Mouse (Mus musculus) embryonic facial prominence, embryonic 12.5 days (tissue): ENCODE measurements around the gene Cntrl. TPM values are rescaled to one million over a fixed set of nuclear protein-coding genes. Genes with fewer than 3 reads are reported as not detected.

Experiments
- ATAC-seq: fragments of 200-750 bp; cut with Nextera tagmentation; 2 replicates; pipeline ENCODE4 v1.8.0; 2017; ENCODE audit not compliant: insufficient number of reproducible peaks, insufficient read depth, low FRiP score, low TSS enrichment
- H3K27ac ChIP-seq: fragments of 300-500 bp; sonication (generic); 2 replicates; pipeline ENCODE4 v1.5.1; 2016; ENCODE audit warnings: mild to moderate bottlenecking
- H3K27me3 ChIP-seq: fragments of 300-500 bp; sonication (generic); 2 replicates; pipeline ENCODE4 v1.6.1; 2016; ENCODE audit warnings: mild to moderate bottlenecking, moderate library complexity
- H3K36me3 ChIP-seq: fragments of 300-500 bp; sonication (generic); 2 replicates; pipeline ENCODE4 v1.6.1; 2016; ENCODE audit warnings: mild to moderate bottlenecking
- H3K4me1 ChIP-seq: fragments of 300-500 bp; sonication (generic); 2 replicates; pipeline ENCODE4 v1.6.1; 2016
- H3K4me2 ChIP-seq: fragments of 300-500 bp; sonication (generic); replicated peaks from 2 replicates; pipeline ENCODE4 v1.6.1; 2016; ENCODE audit warnings: mild to moderate bottlenecking, moderate library complexity
- H3K4me3 ChIP-seq: fragments of 300-500 bp; sonication (generic); 2 replicates; pipeline ENCODE4 v1.5.1; 2016; ENCODE audit warnings: mild to moderate bottlenecking
- H3K9ac ChIP-seq: fragments of 300-500 bp; sonication (generic); 2 replicates; pipeline ENCODE4 v1.6.1; 2016; ENCODE audit warnings: mild to moderate bottlenecking, moderate library complexity
- H3K9me3 ChIP-seq: fragments of 300-500 bp; sonication (generic); 2 replicates; pipeline ENCODE4 v1.6.1; 2016; ENCODE audit warnings: mild to moderate bottlenecking, moderate library complexity
- WGBS: fragments of 180-500 bp; shearing (Covaris S2); methylation state at CpG from one replicate; pipeline ENCODE4 v1.1.7; 2016; 5-methylcytosine and 5-hydroxymethylcytosine counted together
- polyA plus RNA-seq: library from polyadenylated mRNA; unstranded; fragments of >200 nt; fragmentation: Nextera tagmentation; extraction: Ambion mirVana; gene quantifications from 2 replicates; pipeline ENCODE4 v1.2.1, GENCODE M21; 2016

Cntrl gene
- polyA plus RNA-seq: 28.7 and 31.2 TPM in 2 replicates

- Histone ChIP-seq H3K36me3 (no peaks in the 10 kb centered on the region), H3K4me2 (peak within 1 kb of the TSS; percentile 57), H3K27me3 (no peaks in the 10 kb centered on the region), H3K4me3 (peak within 1 kb of the TSS; percentile 80), H3K9ac (peak within 1 kb of the TSS; percentile 68), H3K27ac (peak within 1 kb of the TSS; percentile 83), H3K9me3 (no peaks in the 10 kb centered on the region), H3K4me1 (peaks cover 2% of the 10 kb centered on the region; the same call in 1 of the 2 replicates)
- peak; percentile 96 for ATAC-seq
- under 1% methylated on average over 61 of the region's 62 CpGs for WGBS
Observed at GRCm38 (mm10) chr2:35109141-35109923, at the start of gene Cntrl. Cntrl (plus strand) TSS chr2:35109492.

- no peak overlapping the region for H3K4me3 ChIP-seq
- H3K9me3 ChIP-seq: no peaks in the 10 kb centered on the region
- ATAC-seq: no peak
- H3K4me1 ChIP-seq: no peaks in the 10 kb centered on the region
- no peak overlapping the region for H3K27ac ChIP-seq
- H3K9ac ChIP-seq: no peak overlapping the region
- H3K4me2 ChIP-seq: no peak overlapping the region
- 83% methylated on average over 5 of the region's 5 CpGs for WGBS
- no peaks in the 10 kb centered on the region for H3K27me3 ChIP-seq
- H3K36me3 ChIP-seq: no peaks in the 10 kb centered on the region
Observed at GRCm38 (mm10) chr2:35060256-35060655, 49.0 kb upstream of the Cntrl start.

GRCm38 (mm10) chr2:35060897-35061296 is 48.4 kb upstream of the Cntrl start:
- Histone ChIP-seq H3K27me3 (no peaks in the 10 kb centered on the region), H3K9me3 (no peaks in the 10 kb centered on the region), H3K36me3 (no peaks in the 10 kb centered on the region), H3K4me3 (no peak overlapping the region), H3K4me2 (no peak overlapping the region), H3K27ac (no peak overlapping the region), H3K4me1 (no peaks in the 10 kb centered on the region), H3K9ac (no peak overlapping the region)
- 80% methylated on average over 6 of the region's 6 CpGs for WGBS
- no peak for ATAC-seq

GRCm38 (mm10) chr2:35061338-35061737 is 48.0 kb upstream of the Cntrl start, which contains the start of gene Hc:
Hc (minus strand) TSS chr2:35061438.
- H3K4me2 ChIP-seq: no peak within 1 kb of the TSS
- 85% methylated on average over 5 of the region's 5 CpGs for WGBS
- no peak within 1 kb of the TSS for H3K4me3 ChIP-seq
- no peak for ATAC-seq
- H3K27me3 ChIP-seq: no peaks in the 10 kb centered on the region
- H3K9ac ChIP-seq: no peak within 1 kb of the TSS
- no peaks in the 10 kb centered on the region for H3K4me1 ChIP-seq
- H3K27ac ChIP-seq: no peak within 1 kb of the TSS
- H3K9me3 ChIP-seq: no peaks in the 10 kb centered on the region
- H3K36me3 ChIP-seq: no peaks in the 10 kb centered on the region

- no peak overlapping the region for H3K4me3 ChIP-seq
- no peak overlapping the region for H3K27ac ChIP-seq
- ATAC-seq: no peak
- no peaks in the 10 kb centered on the region for H3K36me3 ChIP-seq
- H3K9me3 ChIP-seq: no peaks in the 10 kb centered on the region
- no peak overlapping the region for H3K9ac ChIP-seq
- H3K27me3 ChIP-seq: no peaks in the 10 kb centered on the region
- H3K4me1 ChIP-seq: no peaks in the 10 kb centered on the region
- WGBS: 82% methylated on average over 6 of the region's 6 CpGs
- no peak overlapping the region for H3K4me2 ChIP-seq
Observed at GRCm38 (mm10) chr2:35063333-35064030, 45.8 kb upstream of the Cntrl start.

- WGBS: 88% methylated on average over 13 of the region's 13 CpGs
- no peaks in the 10 kb centered on the region for H3K36me3 ChIP-seq
- no peak overlapping the region for H3K9ac ChIP-seq
- no peak overlapping the region for H3K4me2 ChIP-seq
- H3K4me3 ChIP-seq: no peak overlapping the region
- no peaks in the 10 kb centered on the region for H3K4me1 ChIP-seq
- no peak for ATAC-seq
- no peaks in the 10 kb centered on the region for H3K27me3 ChIP-seq
- H3K9me3 ChIP-seq: no peaks in the 10 kb centered on the region
- H3K27ac ChIP-seq: no peak overlapping the region
Observed at GRCm38 (mm10) chr2:35066525-35067082, 42.7 kb upstream of the Cntrl start.

- no peaks in the 10 kb centered on the region for H3K36me3 ChIP-seq
- H3K4me3 ChIP-seq: no peak overlapping the region
- 84% methylated on average over 11 of the region's 11 CpGs for WGBS
- H3K4me1 ChIP-seq: no peaks in the 10 kb centered on the region
- no peak overlapping the region for H3K27ac ChIP-seq
- H3K9me3 ChIP-seq: no peaks in the 10 kb centered on the region
- H3K9ac ChIP-seq: no peak overlapping the region
- H3K4me2 ChIP-seq: no peak overlapping the region
- no peaks in the 10 kb centered on the region for H3K27me3 ChIP-seq
- no peak for ATAC-seq
Observed at GRCm38 (mm10) chr2:35067117-35067516, 42.2 kb upstream of the Cntrl start.

- H3K9me3 ChIP-seq: no peaks in the 10 kb centered on the region
- WGBS: 97% methylated on average over 1 of the region's 1 CpGs
Observed at GRCm38 (mm10) chr2:35069124-35069523, 40.2 kb upstream of the Cntrl start.

GRCm38 (mm10) chr2:35070275-35070674 is 39.0 kb upstream of the Cntrl start:
- ATAC-seq: no peak
- no peaks in the 10 kb centered on the region for H3K36me3 ChIP-seq
- H3K9me3 ChIP-seq: no peaks in the 10 kb centered on the region
- H3K4me3 ChIP-seq: no peak overlapping the region
- WGBS: 66% methylated on average over 4 of the region's 4 CpGs
- H3K27ac ChIP-seq: no peak overlapping the region
- no peaks in the 10 kb centered on the region for H3K4me1 ChIP-seq
- no peak overlapping the region for H3K9ac ChIP-seq
- no peaks in the 10 kb centered on the region for H3K27me3 ChIP-seq
- no peak overlapping the region for H3K4me2 ChIP-seq

More at GRCm38 (mm10) chr2:35069124-35069523, 40.2 kb upstream of the Cntrl start:
- ATAC-seq: no peak
- no peak overlapping the region for H3K4me3 ChIP-seq
- H3K27me3 ChIP-seq: no peaks in the 10 kb centered on the region
- H3K9ac ChIP-seq: no peak overlapping the region
- H3K36me3 ChIP-seq: no peaks in the 10 kb centered on the region
- no peak overlapping the region for H3K27ac ChIP-seq
- H3K4me2 ChIP-seq: no peak overlapping the region
- no peaks in the 10 kb centered on the region for H3K4me1 ChIP-seq

- Histone ChIP-seq H3K27ac (no peak overlapping the region), H3K4me2 (no peak overlapping the region), H3K27me3 (no peaks in the 10 kb centered on the region), H3K9me3 (no peaks in the 10 kb centered on the region), H3K36me3 (no peaks in the 10 kb centered on the region), H3K4me1 (no peaks in the 10 kb centered on the region), H3K4me3 (no peak overlapping the region), H3K9ac (no peak overlapping the region)
- WGBS: 71% methylated on average over 2 of the region's 2 CpGs
- ATAC-seq: no peak
Observed at GRCm38 (mm10) chr2:35072547-35072946, 36.7 kb upstream of the Cntrl start.

GRCm38 (mm10) chr2:35074328-35074727 is 35.0 kb upstream of the Cntrl start:
- H3K4me3 ChIP-seq: no peak overlapping the region
- no peak overlapping the region for H3K9ac ChIP-seq
- no peak for ATAC-seq
- no peak overlapping the region for H3K4me2 ChIP-seq
- no peaks in the 10 kb centered on the region for H3K36me3 ChIP-seq
- no peak overlapping the region for H3K27ac ChIP-seq
- no peaks in the 10 kb centered on the region for H3K9me3 ChIP-seq
- H3K4me1 ChIP-seq: no peaks in the 10 kb centered on the region
- WGBS: 90% methylated on average over 3 of the region's 3 CpGs
- H3K27me3 ChIP-seq: no peaks in the 10 kb centered on the region

- H3K4me2 ChIP-seq: no peak overlapping the region
- H3K27ac ChIP-seq: no peak overlapping the region
- no peaks in the 10 kb centered on the region for H3K27me3 ChIP-seq
- H3K36me3 ChIP-seq: no peaks in the 10 kb centered on the region
- no peak overlapping the region for H3K9ac ChIP-seq
- no peaks in the 10 kb centered on the region for H3K4me1 ChIP-seq
- ATAC-seq: no peak
- WGBS: 57% methylated on average over 6 of the region's 6 CpGs
- H3K4me3 ChIP-seq: no peak overlapping the region
- no peaks in the 10 kb centered on the region for H3K9me3 ChIP-seq
Observed at GRCm38 (mm10) chr2:35079166-35079565, 30.1 kb upstream of the Cntrl start.
